Mouse (Mus musculus): ENCODE data around the gene Nav2.

- TF ChIP-seq MYC (IDR thresholded peaks at IDR 0.05; ENCODE audit: low read depth, low read length) = no peak
- TF ChIP-seq HCFC1 (IDR thresholded peaks at IDR 0.05; ENCODE audit: low read depth, low read length) = no peak
- no peak for TF ChIP-seq CTCF (IDR thresholded peaks at IDR 0.05 in 2 of 3, conservative IDR thresholded peaks at IDR 0.05 in 1 of 3; ENCODE audit: control insufficient read depth in 1 of 3, insufficient read depth in 1 of 3, low read depth in 2 of 3, low read length in 3 of 3, poor library complexity in 1 of 3, severe bottlenecking in 1 of 3)
- TF ChIP-seq UBTF (IDR thresholded peaks at IDR 0.05; ENCODE audit: borderline replicate concordance, insufficient read depth, low read depth, low read length) = no peak
- TF ChIP-seq POLR2A (IDR thresholded peaks at IDR 0.05; ENCODE audit: control insufficient read depth in 1 of 2, insufficient read depth in 1 of 2, low read depth in 1 of 2, low read length in 2 of 2, poor library complexity in 1 of 2) = no peak
- no peak for TF ChIP-seq POLR2AphosphoS2 (IDR thresholded peaks at IDR 0.05; ENCODE audit: low read length)
- no peak for TF ChIP-seq TBP (IDR thresholded peaks at IDR 0.05; ENCODE audit: low read depth, low read length)
- no peak for TF ChIP-seq USF1 (IDR thresholded peaks at IDR 0.05; ENCODE audit: low read depth, low read length)
Measured at GRCm38 (mm10) chr7:49638941-49639776, 730.6 kb downstream of the Nav2 start.

All from MEL (cell line).